Mouse (Mus musculus) liver, embryonic 16.5 days (tissue): ENCODE data around the gene Flrt1. TPM values are rescaled to one million over a fixed set of nuclear protein-coding genes. Genes with fewer than 3 reads are reported as not detected.
A peak's percentile ranks its signal among the peaks of the same experiment; 100 is the strongest.
"Not testable (repeated sequence)": the region's sequence is repeated elsewhere in the genome, so short reads cannot be mapped to it uniquely, and the experiment has no call there.

Experiments used
- ATAC-seq: fragments of 200-750 bp; cut with Nextera tagmentation; 2 replicates; pipeline ENCODE4 v1.8.0; 2017; ENCODE audit warnings: low read depth, mild to moderate bottlenecking, moderate number of reproducible peaks, moderate library complexity
- H3K27ac ChIP-seq: fragments of 300-500 bp; sonication (generic); 2 replicates; pipeline ENCODE4 v1.5.1; 2014; ENCODE audit warnings: mild to moderate bottlenecking, low read length
- H3K27me3 ChIP-seq: fragments of 300-500 bp; sonication (generic); 2 replicates; pipeline ENCODE4 v1.6.1; 2014; ENCODE audit warnings: low read depth, low read length, mixed read lengths; ENCODE audit not compliant: control insufficient read depth, insufficient read depth
- H3K36me3 ChIP-seq: fragments of 300-500 bp; sonication (generic); 2 replicates; pipeline ENCODE4 v1.6.1; 2014; ENCODE audit warnings: mild to moderate bottlenecking; ENCODE audit not compliant: control insufficient read depth, insufficient read depth
- H3K4me1 ChIP-seq: fragments of 300-500 bp; sonication (generic); 2 replicates; pipeline ENCODE4 v1.6.1; 2014; ENCODE audit warnings: low read depth, low read length, mixed read lengths; ENCODE audit not compliant: control insufficient read depth
- H3K4me2 ChIP-seq: fragments of 300-500 bp; sonication (generic); 2 replicates; pipeline ENCODE4 v1.6.1; 2014; ENCODE audit warnings: low read depth, low read length, mixed read lengths
- H3K4me3 ChIP-seq: fragments of 300-500 bp; sonication (generic); 2 replicates; pipeline ENCODE4 v1.5.1; 2014; ENCODE audit warnings: low read depth, mild to moderate bottlenecking, low read length
- H3K9ac ChIP-seq: fragments of 300-500 bp; sonication (generic); 2 replicates; pipeline ENCODE4 v1.6.1; 2014; ENCODE audit warnings: low read depth, low read length
- H3K9me3 ChIP-seq: fragments of 300-500 bp; sonication (generic); replicated peaks from 2 replicates; pipeline ENCODE4 v1.6.1; 2016; ENCODE audit warnings: low read length; ENCODE audit not compliant: control insufficient read depth
- WGBS: fragments of 180-500 bp; shearing (Covaris S2); extraction: QIAGEN DNeasy Blood & Tissue Kit; methylation state at CpG from one replicate; pipeline ENCODE4 v1.1.7; 2014; ENCODE audit not compliant: insufficient replicate concordance; 5-methylcytosine and 5-hydroxymethylcytosine counted together
- polyA plus RNA-seq: library from polyadenylated mRNA; unstranded; fragments of >200 nt; fragmentation: Nextera tagmentation; extraction: Ambion mirVana; gene quantifications from 2 replicates; pipeline ENCODE4 v1.2.1, GENCODE M21; 2015

Flrt1 gene
- polyA plus RNA-seq, 1 experiment from 2014 or later = 0.19 TPM

- no peak overlapping the region for H3K9ac ChIP-seq
- no peak overlapping the region for H3K4me2 ChIP-seq
- no peak overlapping the region for H3K4me3 ChIP-seq
- 74% methylated on average over 8 of the region's 8 CpGs for WGBS
- no peak overlapping the region for H3K27ac ChIP-seq
- no peaks in the 10 kb centered on the region for H3K9me3 ChIP-seq
- no peaks in the 10 kb centered on the region for H3K36me3 ChIP-seq
- no peak for ATAC-seq
- no peaks in the 10 kb centered on the region for H3K27me3 ChIP-seq
- H3K4me1 ChIP-seq = peaks cover 23% of the 10 kb centered on the region
Observed at GRCm38 (mm10) chr19:7062916-7063315, 42.6 kb downstream of the Flrt1 start.

- no peak for ATAC-seq
- no peak overlapping the region for H3K4me3 ChIP-seq
Observed at GRCm38 (mm10) chr19:7062110-7062509, 43.4 kb downstream of the Flrt1 start.

GRCm38 (mm10) chr19:7058541-7058940 lies 47.0 kb downstream of the Flrt1 start:
- Histone ChIP-seq H3K4me1 (peaks cover 24% of the 10 kb centered on the region), H3K4me3 (no peak overlapping the region), H3K9ac (no peak overlapping the region), H3K27ac (no peak overlapping the region), H3K4me2 (no peak overlapping the region), H3K9me3 (no peaks in the 10 kb centered on the region), H3K27me3 (no peaks in the 10 kb centered on the region), H3K36me3 (no peaks in the 10 kb centered on the region)
- 75% methylated on average over 6 of the region's 6 CpGs for WGBS
- ATAC-seq = no peak

More at GRCm38 (mm10) chr19:7062110-7062509, 43.4 kb downstream of the Flrt1 start:
- Histone ChIP-seq H3K4me1 (peaks cover 22% of the 10 kb centered on the region), H3K36me3 (no peaks in the 10 kb centered on the region), H3K9me3 (no peaks in the 10 kb centered on the region), H3K9ac (no peak overlapping the region), H3K27ac (no peak overlapping the region), H3K4me2 (no peak overlapping the region), H3K27me3 (no peaks in the 10 kb centered on the region)
- 75% methylated on average over 5 of the region's 5 CpGs for WGBS

GRCm38 (mm10) chr19:7057722-7058207 lies 47.8 kb downstream of the Flrt1 start:
- peak overlapping the region; percentile 97 for H3K4me2 ChIP-seq
- 2% methylated on average over 15 of the region's 15 CpGs for WGBS
- H3K36me3 ChIP-seq = no peaks in the 10 kb centered on the region
- H3K27me3 ChIP-seq = no peaks in the 10 kb centered on the region
- no peaks in the 10 kb centered on the region for H3K9me3 ChIP-seq
- peak overlapping the region; percentile 17; the same call in 1 of the 2 replicates for H3K27ac ChIP-seq
- H3K4me3 ChIP-seq = peak overlapping the region; percentile 73
- peak overlapping the region; percentile 73 for H3K9ac ChIP-seq
- peak; percentile 80 for ATAC-seq
- peaks cover 24% of the 10 kb centered on the region for H3K4me1 ChIP-seq

- Histone ChIP-seq H3K9me3 (no peaks in the 10 kb centered on the region), H3K27ac (0 out of 2 replicates have a peak overlapping the region, but pooled peaks have one; percentile 17), H3K4me2 (peak overlapping the region; percentile 97), H3K9ac (peak overlapping the region; percentile 73), H3K4me3 (peak overlapping the region; percentile 73), H3K4me1 (peaks cover 24% of the 10 kb centered on the region), H3K36me3 (no peaks in the 10 kb centered on the region), H3K27me3 (no peaks in the 10 kb centered on the region)
- no peak; the same call in 1 of the 2 replicates for ATAC-seq
- WGBS = 2% methylated on average over 16 of the region's 16 CpGs
Observed at GRCm38 (mm10) chr19:7057126-7057721, 48.3 kb downstream of the Flrt1 start.

- H3K9ac ChIP-seq = peak within 1 kb of the TSS; percentile 73
- peak within 1 kb of the TSS; percentile 97 for H3K4me2 ChIP-seq
- H3K27ac ChIP-seq = 0 out of 2 replicates have a peak within 1 kb of the TSS, but pooled peaks have one; percentile 17
- no peaks in the 10 kb centered on the region for H3K9me3 ChIP-seq
- 1% methylated on average over 70 of the region's 72 CpGs for WGBS
- H3K36me3 ChIP-seq = no peaks in the 10 kb centered on the region
- H3K4me1 ChIP-seq = peaks cover 24% of the 10 kb centered on the region
- no peaks in the 10 kb centered on the region for H3K27me3 ChIP-seq
- peak within 1 kb of the TSS; percentile 73 for H3K4me3 ChIP-seq
- ATAC-seq = peak; percentile 82
Observed at GRCm38 (mm10) chr19:7056248-7057087, 49.1 kb downstream of the Flrt1 start, which contains the start of gene Macrod1. Gene Macrod1 (plus strand): TSS chr19:7056810.

GRCm38 (mm10) chr19:7055173-7055572 lies 50.4 kb downstream of the Flrt1 start:
- WGBS = 38% methylated on average over 3 of the region's 3 CpGs
- H3K36me3 ChIP-seq = no peaks in the 10 kb centered on the region
- no peaks in the 10 kb centered on the region for H3K9me3 ChIP-seq
- no peak overlapping the region for H3K9ac ChIP-seq
- H3K27me3 ChIP-seq = no peaks in the 10 kb centered on the region
- H3K27ac ChIP-seq = no peak overlapping the region
- H3K4me3 ChIP-seq = no peak overlapping the region
- no peak for ATAC-seq
- H3K4me1 ChIP-seq = peaks cover 24% of the 10 kb centered on the region
- no peak overlapping the region for H3K4me2 ChIP-seq

- Histone ChIP-seq H3K4me3 (no peak overlapping the region), H3K4me2 (no peak overlapping the region), H3K9me3 (no peaks in the 10 kb centered on the region), H3K27me3 (no peaks in the 10 kb centered on the region), H3K4me1 (peaks cover 24% of the 10 kb centered on the region), H3K9ac (no peak overlapping the region), H3K36me3 (no peaks in the 10 kb centered on the region), H3K27ac (no peak overlapping the region)
- 56% methylated on average over 10 of the region's 10 CpGs for WGBS
- ATAC-seq = no peak
Observed at GRCm38 (mm10) chr19:7054772-7055171, 50.8 kb downstream of the Flrt1 start.

GRCm38 (mm10) chr19:7053382-7053781 lies 52.1 kb downstream of the Flrt1 start:
- WGBS = 71% methylated on average over 4 of the region's 4 CpGs
- not testable (repeated sequence) for H3K27me3 ChIP-seq, H3K4me2 ChIP-seq, H3K4me3 ChIP-seq, H3K27ac ChIP-seq, H3K9ac ChIP-seq, H3K36me3 ChIP-seq, H3K9me3 ChIP-seq, ATAC-seq
- H3K4me1 ChIP-seq = peaks cover 24% of the 10 kb centered on the region
